Mouse (Mus musculus): ENCODE results near the gene Agtpbp1.

DNA sequence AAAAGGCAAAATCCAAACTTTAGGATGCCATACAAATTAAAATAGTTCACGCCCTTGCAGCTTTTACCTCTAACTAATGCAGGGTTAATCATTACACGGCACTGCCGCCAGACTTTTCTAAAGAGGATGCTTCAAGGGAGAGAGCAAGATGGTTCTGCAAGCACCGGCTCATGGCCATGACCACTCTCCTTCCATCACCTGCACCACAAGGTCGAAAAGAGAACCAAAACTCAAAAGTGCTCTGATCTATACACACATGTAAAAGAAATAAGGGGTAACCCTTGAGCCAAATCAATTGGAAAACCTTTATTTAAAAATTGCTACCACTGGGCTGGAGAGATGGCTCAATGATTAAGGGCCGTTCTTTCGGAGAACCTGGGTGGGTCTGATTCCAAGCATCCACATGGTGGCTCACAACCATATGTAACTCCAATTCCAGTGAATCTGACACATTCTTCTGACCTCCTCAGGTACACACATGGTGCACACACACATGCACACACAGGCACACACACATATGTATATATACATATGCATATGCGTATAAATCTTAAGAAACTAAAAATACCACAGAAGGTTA lies 29.3 kb downstream of the Agtpbp1 start:
- no peak for TF ChIP-seq CTCF (IDR thresholded peaks at IDR 0.05; ENCODE audit: control insufficient read depth, insufficient read depth, insufficient read length)
- no peak for TF ChIP-seq MAX (IDR thresholded peaks at IDR 0.05)
- TF ChIP-seq MYOG (IDR thresholded peaks at IDR 0.05; ENCODE audit: control insufficient read depth, extremely low read depth, insufficient read length) = no peak
